Mouse (Mus musculus): ENCODE data around the gene Cfdp1.

DNA sequence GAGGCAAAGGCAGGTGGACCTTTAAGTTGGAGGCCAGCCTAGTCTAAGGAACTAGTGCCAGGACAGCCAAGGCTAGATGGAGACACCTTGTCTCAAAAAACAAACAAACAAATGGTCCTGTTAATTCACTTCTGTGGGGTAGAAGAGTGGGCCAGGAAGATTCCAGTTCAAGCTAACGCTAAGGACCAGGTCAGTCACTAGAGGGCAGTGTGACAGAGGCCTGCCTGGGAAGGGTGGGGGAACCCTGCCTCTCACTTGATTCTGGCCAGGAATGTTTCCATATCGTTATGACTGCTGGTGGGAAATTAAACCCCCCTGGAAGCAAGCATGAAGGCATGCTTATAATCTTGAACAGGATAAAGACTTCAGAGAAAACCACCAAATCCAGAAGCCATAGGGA is 27.5 kb upstream of the Cfdp1 start:
- TF ChIP-seq CTCF (IDR thresholded peaks at IDR 0.05; ENCODE audit: borderline replicate concordance, insufficient read depth, low read depth, low read length) (peak; percentile 92), POLR2A (IDR thresholded peaks at IDR 0.05; ENCODE audit: borderline replicate concordance, insufficient read depth, low read length) (no peak)
